Mouse (Mus musculus) retina, embryonic 14.5 days (tissue): ENCODE measurements around the gene Coro1b.

Experiments
- DNase-seq: peaks from one replicate; pipeline ENCODE4 v3.0.0-alpha.2; 2015; ENCODE audit warnings: low spot score

Coro1b gene

DNA sequence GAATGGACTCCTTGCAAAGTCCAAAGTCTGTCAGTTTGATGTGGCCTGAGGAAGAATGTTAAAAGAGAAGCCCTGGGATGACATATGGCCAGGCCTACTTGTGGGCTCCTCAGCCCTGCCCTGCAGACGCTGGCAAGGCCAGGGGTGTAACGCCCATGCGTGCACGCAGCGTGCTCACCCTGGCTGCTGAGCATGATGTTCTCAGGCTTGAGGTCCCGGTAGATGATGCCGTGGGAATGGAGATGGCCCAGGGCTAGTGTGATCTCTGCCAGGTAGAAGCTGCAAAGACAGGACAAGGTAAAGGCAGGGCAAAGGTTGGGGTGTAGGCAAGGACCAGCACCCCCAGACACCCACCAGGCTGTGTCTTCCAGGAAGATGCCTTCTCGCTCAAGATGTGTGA lies 10.6 kb downstream of the Coro1b start:
- DNase-seq: no peak

DNA sequence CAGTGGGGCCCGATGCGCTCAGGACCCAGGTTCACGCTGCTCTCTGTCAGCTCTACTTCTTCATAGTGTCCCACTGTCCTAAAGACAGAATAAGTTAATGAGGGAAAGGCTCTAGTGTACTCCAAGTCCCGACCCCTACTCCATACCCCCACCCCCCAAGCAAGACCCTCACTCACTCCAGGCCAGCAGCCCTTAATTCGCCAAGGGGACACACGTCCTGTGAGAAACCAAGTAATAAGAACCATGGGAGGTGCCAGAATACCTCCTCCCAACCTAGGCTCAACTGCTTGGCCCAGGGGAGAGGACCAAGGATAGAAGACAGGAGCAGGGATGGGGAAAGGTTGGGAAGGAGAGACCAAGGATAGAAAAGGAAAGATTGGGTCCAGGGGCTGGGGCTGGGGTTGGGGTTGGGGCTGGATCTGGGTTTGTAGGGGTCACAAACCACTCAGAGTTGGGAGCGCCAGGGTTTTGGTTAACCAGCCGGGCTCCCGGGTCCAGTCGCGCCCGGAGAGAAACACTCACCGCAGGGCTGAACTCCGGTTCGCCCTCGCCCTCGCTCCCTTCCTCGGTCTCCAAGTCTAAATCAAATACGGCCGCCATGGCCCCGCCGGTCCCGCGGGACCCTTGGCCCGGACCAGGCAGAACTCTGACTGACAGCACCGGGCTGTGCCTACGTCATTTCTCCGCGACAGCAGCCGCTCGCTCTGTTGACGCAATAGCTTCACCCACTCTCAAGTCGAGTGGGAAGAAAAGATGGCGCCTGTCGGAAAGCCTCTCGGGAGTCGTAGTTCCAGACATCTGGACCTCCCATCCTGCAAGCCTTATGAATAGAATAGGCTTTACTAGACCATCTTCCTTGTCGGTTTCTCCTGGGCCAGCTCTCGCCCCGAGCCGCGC lies 14.5 kb downstream of the Coro1b start, which contains the start of gene Rps6kb2:
TSS of gene Rps6kb2 (minus strand) at position 709 of the 897 bp plus-strand sequence.
- peak; percentile 99 for DNase-seq

DNA sequence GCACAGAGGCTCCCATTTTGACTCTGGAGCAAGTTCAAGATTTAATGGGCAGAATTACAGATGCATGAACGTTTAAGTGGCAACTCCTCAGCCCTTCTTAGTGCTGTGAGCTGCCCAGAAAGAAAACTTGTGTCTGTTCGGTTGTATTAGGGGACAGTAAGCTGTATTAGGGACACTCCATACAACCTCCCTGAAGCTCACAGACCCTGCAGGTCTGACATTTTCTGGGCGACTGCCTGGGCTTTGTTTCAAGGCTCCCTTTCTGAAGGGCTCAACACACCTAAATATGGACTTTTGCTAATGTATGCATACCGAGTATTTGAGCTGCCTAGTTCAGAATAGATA lies 15.1 kb downstream of the Coro1b start:
- no peak for DNase-seq

DNA sequence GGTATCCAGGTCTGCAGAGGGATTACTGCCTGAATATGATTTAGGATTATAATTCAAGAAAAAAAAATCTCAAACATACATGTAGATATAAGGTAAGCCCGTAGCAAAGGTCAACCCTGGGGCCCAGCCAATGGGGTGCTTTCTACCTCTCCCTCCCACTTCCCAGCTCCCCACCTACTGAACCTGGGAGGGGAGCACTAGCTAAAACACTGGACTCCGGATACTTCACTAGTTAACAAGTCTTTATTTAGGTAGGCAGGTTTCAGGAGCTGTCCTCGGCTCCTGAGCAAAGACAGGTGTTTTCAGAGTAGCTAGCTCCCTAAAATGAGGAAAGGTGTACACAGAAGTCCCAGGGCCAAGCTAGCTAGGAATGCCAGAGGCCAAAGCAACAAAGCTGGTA lies 15.7 kb downstream of the Coro1b start:
- no peak for DNase-seq

DNA sequence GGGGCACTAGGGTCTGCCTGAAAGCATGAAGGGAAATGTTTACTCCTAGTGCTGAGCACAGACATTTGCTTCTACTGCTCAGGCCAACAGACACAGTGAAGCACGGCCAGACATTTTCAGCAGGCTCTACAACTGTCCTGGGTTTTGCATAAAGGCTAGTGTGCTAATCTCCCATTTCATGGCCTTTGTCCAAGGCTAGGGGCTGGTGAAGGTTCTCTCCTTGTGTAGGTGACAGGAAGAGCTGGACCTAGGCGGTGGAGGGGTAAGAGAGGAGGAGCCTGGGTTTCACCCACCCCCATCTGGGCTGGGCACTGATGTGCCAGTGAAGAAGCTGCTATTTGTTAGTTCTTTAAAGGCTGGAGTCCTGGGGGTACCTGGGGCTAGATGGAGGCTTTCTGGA lies 16.3 kb downstream of the Coro1b start:
- no peak for DNase-seq

DNA sequence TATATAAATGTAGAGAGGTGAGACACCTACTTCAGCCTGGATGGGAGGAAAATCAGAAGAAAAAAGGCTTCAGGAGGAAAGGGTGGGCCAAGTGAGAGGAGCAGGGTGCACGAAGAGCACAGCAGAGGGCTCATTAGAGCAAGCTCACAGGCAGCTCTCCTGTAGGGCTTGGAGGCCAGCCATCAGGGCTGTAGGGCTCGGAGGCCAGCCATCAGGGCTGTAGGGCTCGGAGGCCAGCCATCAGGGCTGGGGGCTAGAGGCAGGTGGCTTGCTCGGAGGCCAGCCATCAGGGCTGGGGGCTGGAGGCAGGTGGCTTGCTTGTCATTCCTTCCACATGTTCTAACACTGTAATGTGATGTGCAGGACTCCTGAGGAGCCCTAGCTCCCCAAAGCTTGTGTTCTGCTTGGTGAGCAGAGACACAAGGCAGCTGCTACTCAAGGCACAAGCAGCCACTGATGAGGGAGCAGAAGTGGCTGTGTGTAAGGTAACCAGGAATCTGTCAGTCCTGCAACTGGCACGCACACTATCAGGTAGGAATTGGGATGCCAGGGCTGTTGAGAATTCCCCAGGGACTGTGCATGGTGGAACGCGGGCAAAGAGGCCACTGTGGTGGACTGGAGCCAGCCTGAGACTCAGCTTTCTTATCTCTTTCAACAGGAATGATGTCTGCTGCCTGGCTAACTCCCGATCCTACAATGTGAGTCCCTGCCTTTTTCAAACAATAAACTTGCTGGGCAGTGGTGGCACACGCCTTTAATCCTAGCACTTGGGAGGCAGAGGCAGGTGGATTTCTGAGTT lies 18.5 kb downstream of the Coro1b start:
- no peak for DNase-seq

DNA sequence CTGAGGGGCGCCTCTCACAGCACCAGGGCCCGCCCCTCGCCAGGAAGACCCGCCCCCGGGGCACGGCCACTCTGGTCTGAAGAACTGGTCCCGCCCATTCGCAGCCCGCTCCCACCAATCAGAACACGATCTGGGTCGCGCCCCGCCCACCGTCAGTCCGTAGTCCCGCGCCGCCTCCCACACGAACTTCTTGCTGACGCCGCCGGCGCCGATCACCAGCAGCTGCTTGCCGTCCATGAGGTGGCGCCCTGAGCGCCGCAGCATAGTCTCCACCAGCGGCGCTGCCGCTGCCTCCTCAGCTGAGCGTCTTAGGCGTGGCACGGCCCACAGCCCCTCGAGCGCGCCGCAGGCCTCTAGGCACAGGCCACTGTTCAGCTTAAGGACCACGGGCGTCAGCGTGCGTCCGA lies 21.0 kb downstream of the Coro1b start:
- peak; percentile 100 for DNase-seq

DNA sequence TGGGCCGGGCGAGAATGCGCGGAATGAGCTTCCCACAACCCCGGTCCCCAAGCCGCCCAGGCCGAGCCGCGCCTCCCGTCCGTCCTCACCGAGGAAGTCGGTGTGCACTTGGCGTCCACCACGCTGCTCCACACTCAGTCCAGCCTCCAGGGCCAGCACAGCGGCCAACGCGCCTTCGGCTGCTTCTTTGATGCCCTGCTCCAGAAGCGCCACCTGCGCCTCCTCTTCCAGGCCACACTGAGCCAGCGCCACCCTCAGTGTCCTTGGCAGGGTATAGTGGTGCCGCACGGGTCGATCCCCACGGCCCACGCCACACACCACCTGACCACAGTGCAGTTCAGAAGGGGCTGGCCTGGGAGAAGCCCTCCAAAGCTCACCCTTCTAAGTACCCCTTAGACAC lies 21.4 kb downstream of the Coro1b start:
- no peak for DNase-seq

DNA sequence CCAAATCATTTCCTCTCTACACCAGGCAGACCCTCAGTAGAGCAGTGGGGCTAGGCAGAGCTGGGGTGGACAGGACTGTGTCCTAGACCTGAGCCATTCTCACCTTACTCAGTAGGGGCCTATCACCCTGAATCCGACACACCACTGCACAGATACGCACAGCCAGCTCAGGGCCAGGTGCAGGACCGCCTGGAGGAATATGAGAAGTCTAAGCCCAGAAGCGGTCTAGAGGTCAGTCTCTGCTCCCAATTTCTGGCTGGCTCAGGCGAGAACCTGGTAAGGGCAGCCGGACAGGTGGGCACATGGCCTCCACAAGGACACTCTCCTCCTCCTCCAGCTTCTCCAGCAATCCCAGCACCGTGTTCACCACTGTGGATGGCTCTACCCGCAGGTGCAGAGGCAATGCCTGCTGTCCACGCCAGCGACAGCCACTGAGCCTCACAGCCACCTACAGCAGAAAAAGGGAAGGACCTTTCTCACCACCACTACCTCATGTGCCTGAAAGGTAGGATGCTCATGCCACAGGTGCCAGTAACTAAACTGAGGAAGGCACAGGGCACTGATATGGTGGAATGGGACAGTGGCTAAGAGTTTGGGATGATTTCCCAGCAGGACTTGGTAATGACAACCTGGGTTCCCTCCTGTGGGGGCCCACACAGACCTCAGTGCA lies 22.4 kb downstream of the Coro1b start:
- no peak for DNase-seq

DNA sequence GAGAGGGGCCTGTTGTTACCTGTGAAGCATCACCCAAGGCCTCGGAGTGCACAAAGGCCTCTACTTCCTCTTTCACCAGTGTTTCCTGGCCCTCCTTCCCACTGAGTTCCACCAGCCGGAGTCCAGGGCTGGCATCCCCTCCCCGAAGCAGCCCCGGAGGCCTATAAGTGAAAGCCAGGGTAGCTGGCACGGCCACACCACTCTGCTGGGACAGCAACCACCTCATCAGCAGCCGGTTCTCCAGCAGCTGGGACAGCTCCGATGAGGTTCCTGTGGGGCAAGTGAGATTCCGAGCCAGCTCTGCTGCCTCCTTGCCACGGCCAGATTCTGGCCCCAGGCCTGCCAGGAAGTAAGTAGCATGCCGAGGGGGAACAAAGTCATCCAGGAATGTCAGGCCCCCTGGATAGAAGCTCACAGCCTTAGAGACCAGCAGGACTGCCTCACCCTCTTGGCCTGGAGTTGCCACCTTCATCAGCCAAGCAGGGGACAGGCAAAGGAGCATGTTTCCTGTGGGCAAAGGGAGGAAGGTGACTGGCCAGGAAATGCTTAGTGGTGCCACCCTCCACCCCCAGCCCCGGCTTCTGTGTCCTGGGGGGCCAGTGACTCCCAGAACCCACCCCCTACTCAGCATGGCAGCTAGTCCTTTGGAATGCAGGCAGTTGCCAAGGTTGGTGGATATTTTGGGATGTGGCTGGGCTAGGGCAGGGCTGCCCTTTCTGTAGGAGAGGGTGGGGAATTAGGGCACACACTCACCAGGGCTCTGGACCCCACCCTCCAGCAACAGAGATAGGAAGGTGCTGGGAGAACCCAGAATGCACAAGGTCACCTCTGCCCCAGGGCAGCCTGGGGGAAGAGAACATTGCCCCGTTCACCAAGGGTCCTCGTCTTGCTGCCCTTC lies 23.2 kb downstream of the Coro1b start:
- no peak for DNase-seq

DNA sequence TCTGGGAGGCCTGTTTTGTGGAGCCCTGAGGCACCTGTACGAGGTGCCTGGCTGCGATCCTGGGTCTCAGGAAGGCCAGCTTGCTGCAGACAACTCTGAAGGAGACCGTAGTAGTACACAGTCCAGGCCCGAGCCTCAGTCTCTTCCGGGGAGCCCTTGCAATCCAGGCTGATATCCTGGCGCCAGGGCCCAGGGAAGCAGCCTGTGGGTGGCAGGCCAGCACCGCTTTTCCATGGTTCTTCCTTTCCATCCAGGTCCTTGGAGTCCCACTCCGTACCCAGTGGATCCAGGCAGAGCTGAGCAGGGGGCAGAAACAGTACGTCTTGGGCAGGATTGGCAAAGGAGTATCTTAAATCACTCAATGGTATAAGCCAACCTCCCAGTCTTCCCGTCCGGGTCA lies 24.5 kb downstream of the Coro1b start:
- DNase-seq: no peak

DNA sequence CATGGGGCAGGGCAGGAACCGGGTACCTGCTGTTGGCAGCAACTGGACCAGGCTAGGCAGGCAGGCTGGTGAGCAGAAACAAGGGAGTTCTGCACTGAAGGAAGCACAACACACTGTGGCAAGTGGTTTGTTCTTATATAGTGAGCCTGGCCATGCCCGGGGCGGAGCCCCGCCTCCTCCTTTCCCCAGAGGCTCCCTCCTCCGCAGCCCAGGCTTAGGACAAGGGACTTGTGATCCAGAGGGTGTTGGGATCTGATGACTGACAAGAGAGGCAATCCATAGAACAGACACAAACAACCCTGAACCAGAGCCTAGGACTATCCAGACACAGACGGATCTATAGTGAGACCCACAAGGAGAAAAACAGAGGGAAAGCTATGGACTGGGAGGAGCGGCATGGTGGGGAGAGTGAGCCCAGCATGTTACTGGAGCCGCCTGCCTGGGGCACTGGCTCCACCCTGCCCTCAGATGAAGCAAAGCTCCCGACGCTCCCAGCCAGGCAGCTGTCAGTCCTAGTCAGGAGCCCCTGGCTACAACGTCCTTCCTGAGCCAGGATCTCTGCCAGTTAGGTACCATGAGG lies 27.0 kb downstream of the Coro1b start, which contains the start of gene Carns1:
TSS of gene Carns1 (minus strand) at position 112 of the 580 bp plus-strand sequence.
- DNase-seq: peak; percentile 60

DNA sequence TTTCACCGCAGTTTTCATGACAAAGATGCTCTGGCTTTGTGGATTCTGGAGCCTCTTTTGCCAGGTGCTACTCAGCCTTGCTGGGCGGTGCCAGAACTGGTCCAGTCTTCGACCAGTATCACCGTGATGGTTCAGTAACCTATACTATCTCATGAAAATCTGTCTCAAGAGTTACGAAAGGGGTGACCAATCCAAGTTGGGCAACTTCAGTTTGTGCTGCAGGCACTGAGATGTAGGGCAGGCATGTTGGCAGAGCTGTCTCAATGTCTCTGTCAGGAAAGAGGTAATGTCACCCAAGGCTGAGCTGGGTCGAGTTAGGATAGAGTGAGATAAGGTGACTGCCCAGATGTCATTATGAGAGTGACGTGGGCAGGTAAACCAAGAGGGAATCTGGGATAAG lies 32.0 kb downstream of the Coro1b start:
- no peak for DNase-seq

DNA sequence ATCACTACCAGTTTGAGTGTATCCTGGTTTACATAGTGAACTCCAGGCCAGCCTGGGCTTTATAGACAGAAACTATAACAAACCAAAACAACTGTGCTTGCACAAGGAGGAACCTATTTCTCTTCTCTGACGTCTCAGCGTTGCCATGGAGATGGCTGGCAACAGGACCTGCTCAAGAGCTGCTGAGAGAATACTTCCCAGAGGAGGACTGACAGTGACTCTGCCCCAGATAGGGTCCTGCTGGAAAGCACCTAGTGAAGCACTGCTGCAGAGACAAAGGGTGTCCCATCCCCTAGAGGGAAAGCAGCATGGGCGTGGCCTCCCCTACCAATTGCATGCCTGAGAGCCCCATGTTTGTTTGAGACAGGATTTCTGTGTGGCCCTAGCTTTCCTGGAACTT lies 33.5 kb downstream of the Coro1b start:
- no peak for DNase-seq

DNA sequence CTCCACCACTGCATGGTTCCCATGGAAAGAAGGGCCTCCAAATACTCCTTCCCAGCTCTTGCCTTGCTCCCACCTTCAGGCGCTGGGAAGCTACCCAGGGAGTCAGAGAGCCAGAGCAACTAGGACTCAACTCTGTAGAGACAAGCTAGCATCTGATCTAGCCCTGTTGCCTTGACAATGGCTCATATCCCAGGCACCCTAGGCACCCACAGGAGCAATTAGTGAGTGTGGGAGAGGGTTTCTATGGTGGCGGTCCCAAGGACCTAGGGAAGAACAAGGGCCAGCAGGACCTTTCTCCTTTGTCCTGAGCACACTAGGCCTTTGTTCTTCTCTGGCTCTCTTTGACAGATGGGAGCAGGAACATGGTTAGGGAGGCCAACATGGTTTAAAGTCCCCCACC lies 35.3 kb downstream of the Coro1b start:
- no peak for DNase-seq

DNA sequence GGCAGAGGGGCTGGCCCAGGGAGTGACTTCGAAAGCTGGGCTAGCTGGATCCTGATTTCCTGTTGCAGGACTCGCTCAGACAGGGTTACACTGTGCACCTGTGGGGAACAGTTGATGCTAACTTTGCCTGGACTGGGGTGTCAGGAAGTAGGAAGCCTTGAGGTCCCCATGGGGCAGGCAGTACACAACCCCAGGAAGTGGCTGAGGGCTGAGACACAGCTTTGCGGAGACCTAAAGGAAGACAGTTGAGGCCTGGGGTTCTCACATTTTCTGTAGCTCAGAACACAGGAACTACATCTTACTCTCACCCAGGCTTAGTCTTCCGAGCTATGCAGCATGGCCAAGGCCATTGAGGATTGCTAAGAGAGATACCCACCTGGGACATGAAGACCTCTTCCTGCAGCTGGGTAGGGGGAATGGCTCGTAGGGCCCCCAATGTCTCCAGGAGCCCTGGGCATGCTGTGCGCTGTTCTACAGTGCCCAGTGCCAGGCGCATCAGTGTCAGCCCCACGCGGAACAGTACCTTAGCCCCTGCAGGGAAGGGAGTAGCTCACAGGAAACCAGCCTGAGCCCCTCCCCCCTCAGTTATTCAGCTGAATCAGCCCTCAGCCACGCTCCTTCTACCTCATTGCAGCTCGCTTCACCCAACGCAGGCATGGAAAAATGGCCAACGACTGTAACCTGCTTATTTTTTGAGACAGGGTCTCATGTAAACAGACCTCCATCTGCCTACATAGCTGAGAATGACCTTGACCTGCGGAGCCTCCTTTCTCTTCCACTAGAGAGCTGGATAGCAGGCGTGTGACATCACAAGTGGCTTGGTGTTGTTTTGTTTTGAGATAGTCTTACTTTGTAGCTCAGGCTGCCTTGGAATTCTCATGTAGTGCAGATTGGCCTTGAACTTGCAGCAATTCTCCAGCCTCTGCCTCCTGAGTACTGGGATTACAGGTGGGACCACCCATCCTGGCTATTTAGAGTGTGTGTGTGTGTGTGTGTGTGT lies 36.9 kb downstream of the Coro1b start:
- no peak for DNase-seq

DNA sequence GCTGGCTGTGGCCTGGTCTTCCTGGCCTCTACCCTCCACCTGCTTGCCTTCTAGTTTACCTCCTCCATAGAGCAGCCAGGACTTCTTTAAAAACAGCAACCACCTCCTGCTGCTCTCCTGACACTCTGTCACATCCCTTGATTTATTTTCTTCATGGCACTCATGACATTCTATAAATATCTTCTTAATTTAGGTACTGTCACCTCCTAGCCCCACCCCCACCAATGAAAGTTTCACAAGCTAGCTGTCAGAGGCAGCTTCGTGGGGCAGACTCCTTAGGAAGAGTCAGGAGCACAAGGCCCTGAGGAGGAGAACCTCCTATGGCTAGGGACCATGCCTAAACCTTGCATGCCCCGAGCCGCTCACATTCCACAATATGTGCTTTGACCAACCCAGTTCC lies 38.9 kb downstream of the Coro1b start:
- no peak for DNase-seq

DNA sequence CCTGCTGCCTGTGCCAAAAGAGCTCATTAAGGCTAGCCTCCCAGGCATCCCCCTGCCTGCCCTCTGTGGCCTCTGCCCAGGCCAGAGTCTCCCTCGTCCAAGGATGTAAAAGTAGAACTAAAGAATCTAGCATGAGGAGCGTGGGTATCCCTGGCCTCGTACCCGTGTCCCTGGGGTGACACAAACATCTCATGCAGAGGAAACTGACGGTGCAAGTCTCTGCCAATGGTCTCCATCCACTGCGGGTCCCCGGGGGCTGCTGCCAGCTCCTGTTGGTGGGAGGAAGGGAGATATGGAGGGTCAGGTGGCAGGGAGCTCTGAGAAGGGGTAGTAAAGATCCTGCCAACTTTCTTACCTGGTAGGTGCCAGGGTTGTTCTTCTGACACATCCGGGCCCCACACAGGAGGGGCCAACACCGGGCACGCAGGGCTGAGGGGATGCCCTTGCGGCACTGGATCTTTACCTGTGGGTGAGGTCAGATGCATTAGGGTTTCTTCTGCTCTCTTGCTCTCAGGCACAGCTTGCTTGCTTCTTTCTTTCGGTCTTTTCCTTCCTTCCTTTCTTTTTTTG lies 40.7 kb downstream of the Coro1b start:
- DNase-seq: no peak

DNA sequence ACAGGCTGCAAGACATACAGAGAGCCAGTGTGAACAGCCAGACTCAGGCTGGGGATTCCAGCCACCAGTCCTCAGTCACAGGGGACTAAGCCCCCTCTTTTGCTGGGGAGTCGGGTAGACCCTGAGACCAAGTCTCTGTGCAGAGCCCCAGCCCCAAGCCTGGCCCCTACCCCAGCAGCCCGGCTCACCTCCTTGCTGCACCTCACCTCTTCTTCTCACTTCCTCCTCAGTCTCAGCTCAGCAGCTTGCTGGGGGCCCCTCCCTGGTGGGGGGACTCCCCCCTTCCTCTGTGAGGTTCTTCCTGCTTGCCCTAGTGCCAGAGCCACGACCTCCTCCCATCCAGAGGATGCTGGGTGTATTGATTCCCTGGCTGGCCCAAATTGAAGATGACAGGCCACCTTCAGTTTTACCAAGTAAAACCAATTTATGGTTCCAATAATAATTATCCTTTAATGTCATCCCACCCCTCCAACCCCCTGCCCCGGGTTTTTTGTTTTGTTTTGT lies 42.5 kb downstream of the Coro1b start, which contains the start of gene Tbc1d10c:
TSS of gene Tbc1d10c (minus strand) at position 454 of the 504 bp plus-strand sequence.
- no peak for DNase-seq
